Mouse (Mus musculus) gastrocnemius, postnatal 4 days (tissue): Measurements from ENCODE around the gene Braf. TPM values are rescaled to one million over a fixed set of nuclear protein-coding genes. Genes with fewer than 3 reads are reported as not detected.
"Not testable (repeated sequence)": the region's sequence is repeated elsewhere in the genome, so short reads cannot be mapped to it uniquely, and the experiment has no call there.

Experiments used
- DNase-seq, 2 experiments: peaks; one replicate each; pipeline ENCODE4 v3.0.0; 2021 to 2022; ENCODE audit warnings: low spot score in 2 of 2, mixed read lengths in 2 of 2
- long read RNA-seq, 2 experiments: library from polyadenylated mRNA; stranded (forward); transcript quantifications; one replicate each; pipeline ENCODE4 v2.0.0; 2021
- total RNA-seq, 2 experiments: library from RNA; stranded (reverse); gene quantifications; 2 replicates each; pipeline ENCODE4 v1.2.3; 2021

Gene Braf
- 10 to 100 TPM; 17.8 to 18.1 TPM for total RNA-seq
- long read RNA-seq, experiment 1, partial matches to known transcripts: 3 of 6 reads
- long read RNA-seq, experiment 1, other reads (novel, unspliced or antisense): 3 of 6 reads
- long read RNA-seq, experiment 2, partial matches to known transcripts: 2 of 6 reads
- long read RNA-seq, experiment 2, other reads (novel, unspliced or antisense): 4 of 6 reads

- DNase-seq: peak; percentile 70 to 82
These were observed at the start of gene Braf for GRCm38 (mm10) chr6:39724866-39725711. Braf (minus strand) TSS chr6:39725463.

DNA sequence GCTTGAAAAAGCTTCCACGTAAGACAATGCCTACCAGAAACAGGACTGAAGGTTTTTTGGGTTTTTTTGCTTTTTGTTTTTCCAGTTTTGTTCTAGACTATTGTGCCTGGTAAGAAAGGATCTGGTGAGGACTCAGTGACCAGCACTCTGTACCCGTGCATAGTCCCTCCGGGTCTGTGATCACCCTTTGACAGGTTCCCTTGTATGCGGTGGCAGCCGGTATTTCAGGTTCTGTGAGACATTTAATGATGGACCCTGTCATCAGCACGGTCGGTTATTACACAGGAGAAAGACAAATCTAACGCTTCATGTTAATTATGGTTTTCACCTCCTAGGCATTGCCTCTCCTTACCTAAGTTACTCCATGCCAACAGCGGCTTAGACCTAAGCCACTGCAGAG lies 49.8 kb upstream of the Braf start:
- DNase-seq: no peak

GRCm38 (mm10) chr6:39757229-39757628 lies 32.0 kb upstream of the Braf start:
- DNase-seq: no peak

DNA sequence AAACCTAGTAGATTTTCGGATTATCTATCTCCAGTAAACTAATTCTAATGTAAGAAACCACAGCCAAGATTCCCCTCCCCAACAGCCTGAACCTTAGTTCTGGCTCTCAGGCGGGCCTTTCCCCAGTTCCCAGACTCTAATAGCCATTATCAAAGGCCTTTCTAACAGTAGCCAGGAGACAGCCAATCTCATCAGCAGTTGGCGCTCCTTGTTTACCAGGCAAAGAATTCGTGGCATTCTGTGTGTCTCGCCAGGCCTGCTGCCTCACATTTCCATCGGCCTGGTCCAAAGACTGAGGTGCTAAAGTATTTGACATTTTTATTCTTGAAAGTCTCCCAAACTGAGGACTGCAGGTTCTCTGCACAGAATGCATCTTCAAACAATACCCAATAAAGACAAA lies 24.6 kb upstream of the Braf start:
- no peak for DNase-seq

- DNase-seq: no peak
These were observed 21.8 kb upstream of the Braf start for GRCm38 (mm10) chr6:39747094-39747493.

DNA sequence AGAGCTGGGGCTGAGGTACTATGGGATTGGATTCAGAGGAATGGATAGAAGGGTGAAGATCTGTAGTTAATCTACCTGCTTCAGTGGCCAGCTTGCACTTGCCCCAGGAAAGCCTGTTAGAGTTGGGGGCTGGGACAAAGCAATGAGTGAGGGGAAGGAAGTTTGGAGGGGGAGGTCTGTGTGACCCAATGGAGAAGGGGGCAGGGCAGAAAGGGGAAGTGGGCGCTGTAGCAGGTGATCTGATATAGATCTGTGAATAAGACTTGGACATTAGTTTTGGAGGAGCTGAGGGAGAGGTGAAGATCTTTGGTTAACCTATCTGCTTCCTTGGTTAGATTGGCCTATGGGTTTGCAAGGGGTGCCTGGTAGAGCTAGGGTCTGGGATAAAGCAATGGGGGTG lies 20.2 kb upstream of the Braf start:
- DNase-seq: no peak

- not testable (repeated sequence) for DNase-seq
These were observed 14.4 kb upstream of the Braf start for GRCm38 (mm10) chr6:39739698-39740097.

DNA sequence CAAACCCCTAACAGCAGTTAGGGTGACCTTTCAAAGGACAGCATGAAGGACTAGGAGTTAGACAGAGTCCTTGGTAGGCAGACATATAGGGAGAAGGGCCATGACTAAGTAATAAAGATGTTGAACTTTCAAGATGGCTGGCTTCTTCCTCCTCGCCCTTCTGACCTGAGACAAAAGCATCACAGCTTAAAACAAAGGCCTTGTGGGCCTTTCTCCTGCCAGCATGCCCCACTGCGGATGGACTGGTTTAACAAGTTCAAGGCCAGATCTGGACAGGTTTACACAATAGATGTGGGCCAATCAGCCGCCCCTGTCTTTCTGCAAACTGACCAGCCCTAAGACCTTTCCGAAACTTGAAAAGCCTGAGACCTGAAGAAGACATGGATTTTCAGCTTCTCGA lies 2.8 kb upstream of the Braf start:
- DNase-seq: no peak

- no peak for DNase-seq
These were observed 886 bp upstream of the Braf start for GRCm38 (mm10) chr6:39726149-39726548.

GRCm38 (mm10) chr6:39724542-39724865 lies 759 bp downstream of the Braf start:
- peak in 1 of 2 experiments; percentile 15 for DNase-seq

DNA sequence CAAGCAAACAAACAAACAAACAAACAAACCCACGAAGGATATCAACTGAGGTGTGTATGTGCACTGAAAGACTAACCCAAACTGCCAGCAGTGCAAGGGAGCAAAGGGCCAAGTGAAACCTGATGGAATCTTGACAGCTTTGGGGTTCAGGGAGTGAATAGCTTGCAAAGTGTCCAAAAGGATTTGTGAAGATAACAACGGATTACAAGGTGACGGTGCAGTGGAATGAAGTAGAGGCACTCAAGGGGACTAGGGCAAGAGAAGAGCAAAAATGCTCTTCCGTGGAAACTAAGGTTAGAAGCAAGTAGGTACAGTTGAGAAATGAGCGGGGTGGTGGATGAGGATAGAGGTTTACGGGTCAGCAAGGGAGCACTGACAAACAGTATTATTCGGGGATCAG lies 1.2 kb downstream of the Braf start:
- no peak for DNase-seq

- DNase-seq: no peak
These were observed 6.7 kb downstream of the Braf start for GRCm38 (mm10) chr6:39718567-39718966.

DNA sequence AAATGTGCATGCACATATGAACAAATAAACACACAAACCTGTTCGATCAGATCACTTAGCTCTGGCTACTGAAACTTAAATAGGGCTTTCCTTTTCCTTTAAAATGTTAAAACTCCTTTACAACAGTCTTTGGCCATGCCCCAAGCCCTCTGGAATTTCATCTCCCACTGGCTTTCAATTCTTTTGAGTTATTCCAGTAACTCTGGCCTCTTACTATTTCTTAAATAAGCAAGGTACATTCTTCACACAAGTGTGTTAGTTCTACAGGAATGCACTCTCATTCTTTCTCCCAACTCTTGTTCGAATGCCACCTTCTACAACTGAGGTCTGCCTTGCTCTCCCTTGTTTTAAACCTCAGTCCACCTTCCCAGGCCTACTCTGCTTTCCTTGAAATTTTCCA lies 8.2 kb downstream of the Braf start:
- no peak for DNase-seq

DNA sequence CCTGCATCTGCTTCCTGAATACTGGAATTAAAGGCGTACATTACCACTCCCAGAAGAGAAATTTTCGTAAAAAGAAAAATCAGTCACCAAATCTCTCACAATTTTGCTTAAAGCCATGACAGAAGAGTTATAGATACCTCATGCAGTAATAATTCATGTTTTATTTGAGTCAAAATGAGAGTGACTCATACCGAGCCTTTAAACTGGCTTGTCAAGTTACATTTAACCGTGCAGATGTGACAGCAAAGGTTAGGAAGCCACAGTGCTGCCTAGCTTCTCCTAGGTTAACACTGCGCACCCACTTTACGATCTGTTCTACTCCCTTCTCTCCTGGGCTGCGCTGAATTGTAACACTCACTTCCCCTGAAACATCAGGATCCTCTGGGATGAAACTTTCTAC lies 10.9 kb downstream of the Braf start:
- no peak for DNase-seq

- DNase-seq: no peak
These were observed 11.9 kb downstream of the Braf start for GRCm38 (mm10) chr6:39713399-39713798.

GRCm38 (mm10) chr6:39705625-39706024 lies 19.6 kb downstream of the Braf start:
- DNase-seq: no peak

DNA sequence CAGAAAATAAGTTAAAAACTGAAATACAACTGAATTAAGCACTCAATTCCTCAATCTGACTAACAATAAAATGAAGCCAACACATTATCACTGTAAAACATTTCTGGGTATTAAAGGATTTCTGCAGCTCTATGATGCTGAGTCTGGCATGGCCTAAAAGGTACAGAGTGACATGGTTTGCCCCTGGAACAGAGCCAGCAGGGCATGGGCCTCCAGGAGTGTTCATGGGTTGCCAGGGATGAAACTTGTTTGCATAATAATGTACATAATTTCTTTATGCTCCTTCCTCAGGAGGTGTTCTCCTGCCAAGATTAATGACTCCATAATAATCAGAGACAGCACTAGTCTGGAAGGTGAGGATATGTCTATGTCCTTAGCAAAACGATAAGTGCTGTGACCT lies 32.1 kb downstream of the Braf start:
- DNase-seq: no peak

DNA sequence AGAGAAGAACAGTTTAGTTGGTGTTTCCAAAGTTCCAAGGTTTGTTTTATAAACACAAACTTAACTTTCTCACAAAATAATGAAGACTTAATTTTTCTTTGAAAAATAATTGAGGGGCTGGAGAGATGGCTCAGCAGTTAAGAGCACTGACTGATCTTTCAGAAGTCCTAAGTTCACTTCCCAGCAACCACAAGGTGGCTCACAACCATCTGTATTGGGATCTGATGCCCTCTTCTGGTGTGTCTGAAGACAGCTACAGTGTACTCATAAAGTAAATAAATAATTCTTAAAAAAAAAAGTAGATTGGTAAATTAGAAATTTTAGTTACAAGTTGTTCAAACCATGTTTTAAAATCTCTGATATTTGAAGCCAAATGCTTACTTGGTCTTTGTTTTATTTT lies 38.4 kb downstream of the Braf start:
- not testable (repeated sequence) for DNase-seq

DNA sequence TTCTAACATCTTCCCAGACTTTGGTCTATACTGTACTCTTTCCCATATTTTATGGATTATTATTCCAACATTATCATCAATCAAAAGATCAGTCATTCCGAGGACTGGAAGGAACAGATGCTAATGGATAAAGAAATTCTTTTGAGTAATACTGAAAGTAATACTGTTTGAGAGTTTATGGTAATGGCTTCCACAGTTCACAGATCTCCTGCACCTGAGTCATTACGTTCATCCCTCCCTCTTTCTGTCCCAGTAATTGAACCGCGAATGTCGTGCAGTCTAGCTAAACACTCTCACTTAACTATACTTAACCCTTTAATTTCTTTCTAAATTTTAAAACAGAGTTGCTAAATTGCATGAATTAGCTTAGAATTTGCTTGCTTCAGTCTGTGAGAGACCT lies 43.5 kb downstream of the Braf start:
- no peak for DNase-seq

GRCm38 (mm10) chr6:39680524-39680923 lies 44.7 kb downstream of the Braf start:
- no peak for DNase-seq

GRCm38 (mm10) chr6:39678241-39678640 lies 47.0 kb downstream of the Braf start:
- DNase-seq: no peak

DNA sequence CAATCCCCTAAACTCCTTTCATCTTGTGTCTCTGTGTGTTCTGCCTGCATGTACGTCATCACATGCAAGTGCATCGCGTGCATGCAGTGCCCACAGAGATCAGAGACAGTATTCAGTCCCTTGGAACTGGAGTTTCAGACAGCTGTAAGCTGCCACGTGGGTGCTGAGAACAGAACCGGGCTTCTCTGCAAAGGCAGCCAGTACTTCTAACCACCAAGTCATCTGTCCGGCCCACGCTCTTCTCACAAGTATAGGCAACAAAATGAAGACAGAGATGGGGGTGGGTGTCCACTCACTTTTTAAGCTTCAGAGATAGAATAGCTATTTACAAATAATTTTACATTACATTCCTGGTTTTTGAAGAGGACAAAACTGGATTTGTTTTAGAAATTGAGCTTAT lies 50.2 kb downstream of the Braf start:
- DNase-seq: no peak

DNA sequence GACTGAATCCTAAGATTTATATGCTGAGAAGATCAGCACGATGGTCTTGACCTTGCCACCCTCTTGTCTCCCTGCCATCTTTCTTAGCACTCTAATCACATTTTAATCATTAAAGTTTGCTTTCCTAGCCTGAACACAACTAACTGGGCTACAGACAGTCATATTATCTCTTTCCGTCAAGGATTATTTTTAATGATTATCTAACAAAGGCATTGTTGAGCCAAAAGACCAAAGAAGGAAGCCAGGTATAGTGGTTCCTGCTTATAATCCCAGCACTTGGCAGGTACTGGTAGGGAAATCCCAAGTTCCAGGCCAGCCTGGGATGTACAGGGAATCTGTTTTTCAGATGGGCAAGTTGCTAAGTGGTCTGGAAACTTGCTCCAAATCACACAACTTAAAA lies 114.0 kb downstream of the Braf start:
- no peak for DNase-seq
